Mouse (Mus musculus) forebrain, embryonic 16.5 days (tissue): Measurements from ENCODE around the gene Igsf9b. TPM values are rescaled to one million over a fixed set of nuclear protein-coding genes. Genes with fewer than 3 reads are reported as not detected.
A peak's percentile ranks its signal among the peaks of the same experiment; 100 is the strongest.

ENCODE experiments used
- ATAC-seq: fragments of 200-750 bp; cut with Nextera tagmentation; 2 replicates; pipeline ENCODE4 v1.8.0; 2017; ENCODE audit warnings: mild to moderate bottlenecking, moderate library complexity
- H3K27ac ChIP-seq: fragments of 300-500 bp; sonication (generic); 2 replicates; pipeline ENCODE4 v1.5.1; 2014; ENCODE audit warnings: low read length, control low read depth
- H3K27me3 ChIP-seq: fragments of 300-500 bp; sonication (generic); replicated peaks from 2 replicates; pipeline ENCODE4 v1.6.1; 2014; ENCODE audit warnings: low read length; ENCODE audit not compliant: control insufficient read depth, insufficient read depth
- H3K36me3 ChIP-seq: fragments of 300-500 bp; sonication (generic); 2 replicates; pipeline ENCODE4 v1.6.1; 2014; ENCODE audit not compliant: control insufficient read depth, insufficient read depth
- H3K4me1 ChIP-seq: fragments of 300-500 bp; sonication (generic); replicated peaks from 2 replicates; pipeline ENCODE4 v1.6.1; 2014; ENCODE audit warnings: low read length; ENCODE audit not compliant: control insufficient read depth, insufficient read depth
- H3K4me2 ChIP-seq: fragments of 300-500 bp; sonication (generic); 2 replicates; pipeline ENCODE4 v1.6.1; 2014; ENCODE audit warnings: mild to moderate bottlenecking, low read length, control low read depth
- H3K4me3 ChIP-seq: fragments of 300-500 bp; sonication (generic); replicated peaks from 2 replicates; pipeline ENCODE4 v1.5.1; 2014; ENCODE audit warnings: mild to moderate bottlenecking, low read length, control low read depth
- H3K9ac ChIP-seq: fragments of 300-500 bp; sonication (generic); replicated peaks from 2 replicates; pipeline ENCODE4 v1.6.1; 2014; ENCODE audit warnings: low read depth, low read length, control low read depth
- H3K9me3 ChIP-seq: fragments of 300-500 bp; sonication (generic); 2 replicates; pipeline ENCODE4 v1.6.1; 2016; ENCODE audit warnings: low read length; ENCODE audit not compliant: control insufficient read depth
- WGBS: fragments of 180-500 bp; shearing (Covaris S2); extraction: QIAGEN DNeasy Blood & Tissue Kit; methylation state at CpG from one replicate; pipeline ENCODE4 v1.1.7; 2014; 5-methylcytosine and 5-hydroxymethylcytosine counted together
- polyA plus RNA-seq: library from polyadenylated mRNA; unstranded; fragments of >200 nt; fragmentation: Nextera tagmentation; extraction: Ambion mirVana; gene quantifications from 2 replicates; pipeline ENCODE4 v1.2.1, GENCODE M21; 2015

Igsf9b gene
- polyA plus RNA-seq, 1 experiment from 2014 or later: 16.7 TPM

DNA sequence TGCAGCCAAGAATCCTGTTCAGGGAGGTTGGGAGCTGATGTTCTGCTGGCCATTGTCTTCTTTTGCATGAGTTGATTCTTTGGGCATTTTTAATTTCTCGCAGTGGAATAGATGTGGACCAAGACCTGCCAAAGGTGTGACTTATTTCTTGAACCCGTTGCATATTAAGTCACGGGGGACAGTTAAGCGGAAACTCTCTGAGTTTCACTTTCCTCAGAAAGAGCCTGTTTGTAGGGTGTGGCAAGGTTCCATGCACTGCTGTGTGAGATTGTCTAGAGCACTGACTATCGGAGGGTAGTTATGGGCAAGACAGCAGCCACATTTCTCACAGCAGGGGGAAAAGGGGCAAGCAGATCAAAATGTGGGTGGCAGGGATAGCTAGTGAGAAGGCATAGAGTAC lies 14.4 kb downstream of the Igsf9b start:
- Histone ChIP-seq H3K9ac (no peak overlapping the region), H3K9me3 (no peaks in the 10 kb centered on the region), H3K27ac (no peak overlapping the region), H3K4me3 (no peak overlapping the region), H3K4me1 (peaks cover 15% of the 10 kb centered on the region), H3K36me3 (peaks cover 2% of the 10 kb centered on the region; the same call in 1 of the 2 replicates), H3K27me3 (no peaks in the 10 kb centered on the region), H3K4me2 (no peak overlapping the region)
- WGBS: 94% methylated on average over 5 of the region's 5 CpGs
- no peak for ATAC-seq

DNA sequence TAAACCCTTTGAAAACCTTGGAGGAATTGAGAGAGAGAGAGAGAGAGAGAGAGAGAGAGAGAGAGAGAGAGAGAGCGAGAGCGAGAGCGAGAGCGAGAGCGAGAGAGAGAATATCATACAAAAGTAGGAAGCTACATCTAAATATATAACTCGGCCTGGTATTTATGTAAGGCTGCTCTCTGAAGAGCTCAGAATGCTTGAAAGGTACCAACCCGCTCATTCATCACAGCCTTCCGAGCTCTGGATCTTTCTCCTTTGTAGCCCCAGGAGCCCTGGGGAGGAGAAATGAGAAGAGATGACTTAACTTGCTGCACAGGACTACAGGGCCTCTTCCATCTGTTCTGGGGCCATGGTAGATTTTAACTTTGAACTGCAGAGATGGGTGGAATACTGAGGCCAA lies 22.3 kb downstream of the Igsf9b start:
- no peaks in the 10 kb centered on the region for H3K27me3 ChIP-seq
- H3K4me3 ChIP-seq: no peak overlapping the region
- no peak overlapping the region for H3K27ac ChIP-seq
- no peak overlapping the region for H3K9ac ChIP-seq
- H3K4me1 ChIP-seq: peaks cover 6% of the 10 kb centered on the region
- H3K9me3 ChIP-seq: no peaks in the 10 kb centered on the region
- WGBS: 94% methylated on average over 8 of the region's 8 CpGs
- no peak for ATAC-seq
- no peak overlapping the region for H3K4me2 ChIP-seq
- no peaks in the 10 kb centered on the region for H3K36me3 ChIP-seq

DNA sequence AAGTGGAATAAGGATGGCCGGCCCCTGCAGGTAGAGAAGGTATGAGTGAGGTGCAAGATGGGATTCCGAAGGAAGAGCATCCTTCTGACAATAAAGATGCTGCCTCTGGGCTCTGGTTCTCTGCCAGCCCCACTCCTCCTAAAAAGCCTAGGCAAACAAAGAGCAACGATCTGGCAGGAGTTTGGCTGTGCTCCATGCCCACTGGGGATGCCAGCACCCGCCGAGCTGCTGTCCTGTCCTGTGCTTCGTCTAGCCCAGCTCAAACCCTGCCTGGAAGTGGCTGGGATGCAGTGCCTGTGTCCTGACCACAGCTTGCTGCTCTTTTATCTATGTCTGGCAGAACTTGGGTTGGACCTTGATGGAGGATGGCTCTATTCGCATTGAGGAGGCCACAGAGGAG lies 23.3 kb downstream of the Igsf9b start:
- H3K9me3 ChIP-seq: no peaks in the 10 kb centered on the region
- H3K4me1 ChIP-seq: peaks cover 6% of the 10 kb centered on the region
- WGBS: 47% methylated on average over 7 of the region's 7 CpGs
- no peaks in the 10 kb centered on the region for H3K27me3 ChIP-seq
- H3K4me3 ChIP-seq: no peak overlapping the region
- H3K27ac ChIP-seq: no peak overlapping the region
- no peak; the same call in 1 of the 2 replicates for ATAC-seq
- H3K4me2 ChIP-seq: no peak overlapping the region
- H3K9ac ChIP-seq: no peak overlapping the region
- no peaks in the 10 kb centered on the region for H3K36me3 ChIP-seq

DNA sequence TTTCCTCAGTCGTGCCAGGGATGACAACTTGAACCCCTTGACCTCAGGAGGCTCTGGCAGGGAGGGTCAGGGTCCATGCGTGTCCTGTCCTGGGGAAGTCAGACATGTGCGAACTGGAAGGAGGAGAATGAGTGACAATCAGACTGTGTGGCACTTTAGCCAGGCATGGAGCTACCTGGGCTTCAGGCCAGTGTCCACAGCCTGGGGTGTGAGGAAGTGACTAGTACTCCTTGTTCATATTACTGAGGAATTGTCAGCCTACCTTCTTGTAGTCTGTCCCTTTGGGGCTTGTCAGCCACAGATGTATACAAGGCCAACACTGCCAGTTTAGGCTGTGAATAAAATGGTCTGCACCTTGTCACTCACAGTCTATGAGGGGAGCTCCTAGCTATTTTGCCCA lies 24.4 kb downstream of the Igsf9b start:
- no peak for ATAC-seq
- WGBS: 90% methylated on average over 3 of the region's 3 CpGs
- no peak overlapping the region for H3K27ac ChIP-seq

DNA sequence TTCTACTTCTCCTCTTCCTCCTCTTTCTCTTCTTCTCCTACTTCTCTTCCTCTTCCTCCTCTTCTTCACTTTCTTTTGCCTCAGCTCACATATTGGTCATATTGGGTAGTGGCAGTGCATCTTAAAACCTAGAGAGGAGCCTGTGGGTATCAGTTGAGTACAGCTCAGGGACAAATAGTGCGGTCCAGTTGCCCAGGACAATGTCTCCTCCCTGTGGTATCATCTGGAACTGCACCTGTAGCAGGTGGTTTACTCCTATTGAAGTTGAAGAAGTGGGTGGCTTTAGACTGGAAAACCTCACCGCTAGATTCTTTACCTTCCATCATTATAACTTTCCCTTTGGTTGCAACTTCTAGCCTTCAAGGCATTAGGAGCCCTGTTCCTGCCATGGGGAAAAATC lies 26.9 kb downstream of the Igsf9b start:
- Histone ChIP-seq H3K4me3 (no peak overlapping the region), H3K9ac (no peak overlapping the region), H3K9me3 (no peaks in the 10 kb centered on the region), H3K27ac (no peak overlapping the region), H3K27me3 (no peaks in the 10 kb centered on the region), H3K36me3 (no peaks in the 10 kb centered on the region; the same call in 1 of the 2 replicates), H3K4me1 (peaks cover 6% of the 10 kb centered on the region), H3K4me2 (no peak overlapping the region)
- WGBS: 56% methylated on average over 2 of the region's 2 CpGs
- 0 out of 2 replicates have a peak, but pooled peaks have one; percentile 57 for ATAC-seq

More for the DNA sequence above, 24.4 kb downstream of the Igsf9b start:
- no peak overlapping the region for H3K4me2 ChIP-seq
- H3K4me1 ChIP-seq: peaks cover 6% of the 10 kb centered on the region
- H3K9ac ChIP-seq: no peak overlapping the region
- no peaks in the 10 kb centered on the region for H3K36me3 ChIP-seq
- H3K27me3 ChIP-seq: no peaks in the 10 kb centered on the region
- H3K9me3 ChIP-seq: no peaks in the 10 kb centered on the region
- H3K4me3 ChIP-seq: no peak overlapping the region

DNA sequence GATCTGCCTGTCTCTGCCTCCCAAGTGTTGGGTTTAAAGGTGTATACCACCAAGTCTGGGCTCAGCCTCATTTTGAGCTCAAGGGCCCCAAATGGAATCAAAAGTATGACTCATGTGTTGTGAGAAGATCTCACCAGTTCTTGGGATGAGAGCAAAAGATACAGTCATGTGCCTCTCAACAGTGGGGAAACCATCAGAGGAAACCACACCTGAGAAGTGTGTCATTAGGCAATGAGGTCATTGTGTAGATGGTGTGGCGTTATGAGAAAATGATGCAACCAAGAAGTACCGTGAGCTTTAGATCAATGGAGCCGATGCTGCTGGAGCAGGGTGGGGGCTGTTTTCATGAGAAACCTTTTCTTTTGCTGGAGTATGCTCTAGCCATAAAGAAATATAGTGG lies 28.6 kb downstream of the Igsf9b start:
- H3K36me3 ChIP-seq: no peaks in the 10 kb centered on the region; the same call in 1 of the 2 replicates
- WGBS: 92% methylated on average over 3 of the region's 3 CpGs

DNA sequence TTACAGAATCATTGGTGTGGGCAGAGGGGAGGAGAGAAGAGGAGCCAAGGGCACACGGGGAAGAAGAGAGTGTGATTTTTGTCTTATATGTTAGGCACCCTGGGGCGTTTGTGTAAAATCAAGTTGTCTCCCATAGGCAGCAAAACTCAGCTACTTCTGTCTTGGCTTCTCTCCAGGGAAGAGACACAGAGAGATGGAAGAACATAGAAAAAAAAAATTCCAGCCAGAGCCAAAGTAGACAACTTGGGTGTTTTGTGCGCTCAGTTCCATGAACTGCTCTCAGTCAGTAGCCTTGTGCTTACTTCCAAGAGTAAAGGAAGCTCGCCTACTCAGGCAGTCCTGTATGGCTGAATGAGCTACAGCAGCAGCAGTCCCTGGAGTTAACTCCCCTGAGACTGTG lies 31.4 kb downstream of the Igsf9b start:
- Histone ChIP-seq H3K9ac (no peak overlapping the region), H3K27me3 (no peaks in the 10 kb centered on the region), H3K4me2 (no peak overlapping the region), H3K4me1 (no peaks in the 10 kb centered on the region), H3K4me3 (no peak overlapping the region), H3K9me3 (no peaks in the 10 kb centered on the region), H3K36me3 (peaks cover 2% of the 10 kb centered on the region; the same call in 1 of the 2 replicates), H3K27ac (no peak overlapping the region)
- no peak for ATAC-seq
- WGBS: 82% methylated on average over 4 of the region's 4 CpGs

More for the DNA sequence above, 28.6 kb downstream of the Igsf9b start:
- Histone ChIP-seq H3K9ac (no peak overlapping the region), H3K9me3 (no peaks in the 10 kb centered on the region), H3K4me2 (no peak overlapping the region), H3K4me3 (no peak overlapping the region), H3K4me1 (no peaks in the 10 kb centered on the region), H3K27me3 (no peaks in the 10 kb centered on the region), H3K27ac (no peak overlapping the region)
- ATAC-seq: no peak

DNA sequence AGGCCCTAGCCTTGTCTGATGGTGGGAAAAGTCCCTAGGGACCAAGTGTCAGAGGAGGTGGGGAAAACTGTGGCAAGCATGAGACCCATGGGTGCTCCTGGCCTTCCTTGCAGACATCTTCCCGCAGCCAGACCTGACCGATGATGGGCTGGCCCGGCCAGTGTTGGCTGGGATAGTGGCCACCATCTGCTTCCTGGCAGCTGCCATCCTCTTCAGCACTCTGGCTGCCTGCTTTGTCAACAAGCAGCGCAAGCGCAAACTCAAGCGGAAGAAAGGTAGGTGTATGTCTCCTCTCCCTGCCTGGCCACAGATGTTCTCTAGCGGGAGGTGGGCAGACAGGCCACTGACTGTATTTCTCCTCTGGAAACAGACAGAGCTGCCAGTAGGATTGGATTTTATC lies 32.5 kb downstream of the Igsf9b start:
- H3K27ac ChIP-seq: no peak overlapping the region
- WGBS: 75% methylated on average over 7 of the region's 7 CpGs
- no peak overlapping the region for H3K4me3 ChIP-seq
- H3K4me1 ChIP-seq: peaks cover under 1% of the 10 kb centered on the region; the same call in 1 of the 2 replicates
- H3K36me3 ChIP-seq: peaks cover 2% of the 10 kb centered on the region; the same call in 1 of the 2 replicates
- H3K9ac ChIP-seq: no peak overlapping the region
- no peak for ATAC-seq
- no peak overlapping the region for H3K4me2 ChIP-seq
- no peaks in the 10 kb centered on the region for H3K9me3 ChIP-seq
- H3K27me3 ChIP-seq: no peaks in the 10 kb centered on the region

DNA sequence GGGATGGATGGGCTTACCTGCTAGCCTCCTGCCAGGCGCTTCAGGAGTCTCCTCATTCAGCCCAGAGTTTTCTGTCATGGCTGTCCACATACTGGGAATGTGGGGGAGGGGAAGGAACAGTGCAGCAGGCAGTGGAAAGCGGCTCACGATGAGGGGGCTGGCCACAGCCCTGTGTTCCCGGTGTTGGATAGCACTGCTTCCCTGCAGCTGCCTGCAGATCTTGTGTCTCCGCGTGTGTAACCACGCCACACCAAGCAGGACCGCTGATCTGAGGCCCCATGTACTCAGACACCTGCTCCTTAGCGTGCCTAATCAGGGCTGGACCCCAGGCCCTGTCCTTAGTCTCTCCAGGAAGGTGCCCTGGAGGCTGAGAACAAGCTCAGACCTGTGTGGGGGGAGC lies 35.9 kb downstream of the Igsf9b start:
- WGBS: 84% methylated on average over 9 of the region's 9 CpGs
- ATAC-seq: no peak

More for the DNA sequence above, 35.9 kb downstream of the Igsf9b start:
- Histone ChIP-seq H3K36me3 (0 out of 2 replicates have a peak, but pooled peaks cover 2% of the 10 kb centered on the region), H3K4me3 (no peak overlapping the region), H3K27ac (no peak overlapping the region), H3K4me1 (peaks cover 8% of the 10 kb centered on the region), H3K4me2 (no peak overlapping the region), H3K27me3 (no peaks in the 10 kb centered on the region), H3K9me3 (no peaks in the 10 kb centered on the region), H3K9ac (no peak overlapping the region)
